Mouse (Mus musculus) kidney, adult 2 months (tissue): ENCODE measurements around the gene Ctsz. TPM values are rescaled to one million over a fixed set of nuclear protein-coding genes. Genes with fewer than 3 reads are reported as not detected.

Experiments
- DNase-seq: peaks from one replicate; pipeline ENCODE4 v3.0.0; 2021
- H3K27ac ChIP-seq: fragments of 200-500 bp; 2 replicates; pipeline ENCODE4 v1.5.1; 2012; ENCODE audit warnings: low read depth, low read length, control low read depth, inconsistent platforms; ENCODE audit not compliant: insufficient read depth
- H3K27me3 ChIP-seq: fragments of 200-500 bp; replicated peaks from 2 replicates; pipeline ENCODE4 v1.6.1; 2012; ENCODE audit warnings: mild to moderate bottlenecking, moderate library complexity, low read length, inconsistent platforms; ENCODE audit not compliant: control insufficient read depth, insufficient read depth
- H3K36me3 ChIP-seq: fragments of 200-500 bp; 2 replicates; pipeline ENCODE4 v1.6.1; 2012; ENCODE audit warnings: mild to moderate bottlenecking, moderate library complexity, low read length, inconsistent platforms; ENCODE audit not compliant: control insufficient read depth, insufficient read depth
- H3K4me1 ChIP-seq: fragments of 200-500 bp; 2 replicates; pipeline ENCODE4 v1.6.1; 2011; ENCODE audit warnings: low read length; ENCODE audit not compliant: control insufficient read depth, insufficient read depth
- H3K4me3 ChIP-seq: fragments of 200-500 bp; 2 replicates; pipeline ENCODE4 v1.5.1; 2011; ENCODE audit warnings: mild to moderate bottlenecking, low read depth, low read length, control low read depth; ENCODE audit not compliant: insufficient read depth
- CTCF ChIP-seq: fragments of 200-500 bp; conservative IDR thresholded peaks from 2 replicates; pipeline ENCODE4 v1.5.1; 2011; ENCODE audit warnings: low read depth, mild to moderate bottlenecking, control low read depth, low read length, moderate library complexity, mixed read lengths; ENCODE audit not compliant: insufficient read depth, insufficient read length
- POLR2A ChIP-seq: fragments of 200-500 bp; IDR thresholded peaks from one replicate; pipeline ENCODE4 v1.6.1; 2011; ENCODE audit warnings: low read depth, low read length, control low read depth
- WGBS: fragments of 180-500 bp; shearing (Covaris S2); methylation state at CpG from one replicate; pipeline ENCODE4 v1.1.7; 2018; 5-methylcytosine and 5-hydroxymethylcytosine counted together
- polyA plus RNA-seq: library from polyadenylated mRNA; depleted of rRNA; stranded (reverse); fragments of >200 nt; gene quantifications from 2 replicates; pipeline ENCODE4 v1.2.3, GENCODE M21; 2012

Ctsz gene
- polyA plus RNA-seq, 1 experiment: 268 TPM

- 80% methylated on average over 4 of the region's 4 CpGs for WGBS
- Histone ChIP-seq H3K27me3 (no peaks in the 10 kb centered on the region), H3K4me1 (no peaks in the 10 kb centered on the region), H3K4me3 (no peak within 1 kb of the TSS), H3K36me3 (no peaks in the 10 kb centered on the region), H3K27ac (no peak within 1 kb of the TSS)
- no peak for DNase-seq
- TF ChIP-seq POLR2A (no peak), CTCF (no peak)
These were observed 11.5 kb upstream of the Ctsz start, which contains the start of gene Tubb1 for GRCm38 (mm10) chr2:174450353-174450752. TSS of gene Tubb1 (plus strand) at chr2:174450695.

GRCm38 (mm10) chr2:174448405-174448804 is 9.6 kb upstream of the Ctsz start:
- H3K27me3 ChIP-seq: no peaks in the 10 kb centered on the region
- no peaks in the 10 kb centered on the region for H3K4me1 ChIP-seq
- TF ChIP-seq POLR2A: no peak
- TF ChIP-seq CTCF: no peak
- WGBS: 90% methylated on average over 4 of the region's 4 CpGs
- no peaks in the 10 kb centered on the region for H3K36me3 ChIP-seq
- H3K4me3 ChIP-seq: no peak overlapping the region
- H3K27ac ChIP-seq: no peak overlapping the region
- no peak for DNase-seq

GRCm38 (mm10) chr2:174446905-174447304 is 8.1 kb upstream of the Ctsz start:
- H3K27me3 ChIP-seq: no peaks in the 10 kb centered on the region
- no peak overlapping the region for H3K4me3 ChIP-seq
- no peaks in the 10 kb centered on the region for H3K36me3 ChIP-seq
- DNase-seq: no peak
- H3K27ac ChIP-seq: no peak overlapping the region
- H3K4me1 ChIP-seq: no peaks in the 10 kb centered on the region
- 80% methylated on average over 8 of the region's 8 CpGs for WGBS
- TF ChIP-seq POLR2A: no peak
- no peak for TF ChIP-seq CTCF

- WGBS: 56% methylated on average over 7 of the region's 7 CpGs
These were observed 7.7 kb upstream of the Ctsz start for GRCm38 (mm10) chr2:174446492-174446891.

GRCm38 (mm10) chr2:174445018-174445417 is 6.2 kb upstream of the Ctsz start:
- no peak overlapping the region for H3K27ac ChIP-seq
- H3K27me3 ChIP-seq: no peaks in the 10 kb centered on the region
- no peak for TF ChIP-seq POLR2A
- no peak for TF ChIP-seq CTCF
- WGBS: 85% methylated on average over 6 of the region's 6 CpGs
- DNase-seq: no peak
- no peaks in the 10 kb centered on the region for H3K36me3 ChIP-seq
- no peaks in the 10 kb centered on the region for H3K4me1 ChIP-seq
- no peak overlapping the region for H3K4me3 ChIP-seq

More at GRCm38 (mm10) chr2:174446492-174446891, 7.7 kb upstream of the Ctsz start:
- H3K4me3 ChIP-seq: no peak overlapping the region
- no peaks in the 10 kb centered on the region for H3K4me1 ChIP-seq
- no peaks in the 10 kb centered on the region for H3K36me3 ChIP-seq
- no peak overlapping the region for H3K27ac ChIP-seq
- no peaks in the 10 kb centered on the region for H3K27me3 ChIP-seq
- no peak for DNase-seq
- TF ChIP-seq CTCF (no peak), POLR2A (no peak)

GRCm38 (mm10) chr2:174444359-174444758 is 5.5 kb upstream of the Ctsz start:
- no peak overlapping the region for H3K27ac ChIP-seq
- no peaks in the 10 kb centered on the region for H3K4me1 ChIP-seq
- TF ChIP-seq POLR2A (no peak), CTCF (no peak)
- DNase-seq: no peak
- 89% methylated on average over 7 of the region's 7 CpGs for WGBS
- H3K4me3 ChIP-seq: no peak overlapping the region
- H3K27me3 ChIP-seq: no peaks in the 10 kb centered on the region
- H3K36me3 ChIP-seq: no peaks in the 10 kb centered on the region

GRCm38 (mm10) chr2:174443046-174443445 is 4.2 kb upstream of the Ctsz start:
- Histone ChIP-seq H3K27me3 (no peaks in the 10 kb centered on the region), H3K4me1 (no peaks in the 10 kb centered on the region; the same call in 1 of the 2 replicates), H3K27ac (no peak overlapping the region), H3K36me3 (no peaks in the 10 kb centered on the region), H3K4me3 (no peak overlapping the region)
- 62% methylated on average over 2 of the region's 2 CpGs for WGBS
- TF ChIP-seq POLR2A: no peak
- no peak for DNase-seq

GRCm38 (mm10) chr2:174442460-174442859 is 3.6 kb upstream of the Ctsz start:
- no peak overlapping the region for H3K27ac ChIP-seq
- H3K4me1 ChIP-seq: no peaks in the 10 kb centered on the region; the same call in 1 of the 2 replicates
- H3K27me3 ChIP-seq: no peaks in the 10 kb centered on the region
- no peak for TF ChIP-seq CTCF
- TF ChIP-seq POLR2A: no peak
- H3K36me3 ChIP-seq: no peaks in the 10 kb centered on the region
- no peak for DNase-seq
- no peak overlapping the region for H3K4me3 ChIP-seq
- WGBS: 58% methylated on average over 9 of the region's 9 CpGs
